Mouse (Mus musculus): ENCODE measurements around the gene Trmt61a.

GRCm38 (mm10) chr12:111677421-111677820 lies 484 bp upstream of the Trmt61a start:
- no peak for TF ChIP-seq CTCF (IDR thresholded peaks at IDR 0.05; ENCODE audit: extremely low read depth, insufficient read length, insufficient replicate concordance, low read depth, low read length)
- TF ChIP-seq POLR2A (IDR thresholded peaks at IDR 0.05; ENCODE audit: low read depth, low read length), result no peak
